Mouse (Mus musculus) lung, postnatal 10 days (tissue): ENCODE results near the gene Rasa4.
"Not testable (repeated sequence)": the region's sequence is repeated elsewhere in the genome, so short reads cannot be mapped to it uniquely, and the experiment has no call there.

Source experiments
- DNase-seq: peaks from one replicate; pipeline ENCODE4 v3.0.0; 2021

The Rasa4 gene

GRCm38 (mm10) chr5:136083669-136084107 lies at the start of gene Rasa4:
Gene Rasa4 (plus strand): TSS chr5:136083916.
- DNase-seq, result peak; percentile 96

- DNase-seq, result no peak
Observed at GRCm38 (mm10) chr5:136034868-136035267, 48.8 kb upstream of the Rasa4 start.

GRCm38 (mm10) chr5:136035285-136035684 lies 48.4 kb upstream of the Rasa4 start:
- DNase-seq, result no peak

- no peak for DNase-seq
Observed at GRCm38 (mm10) chr5:136036667-136037066, 47.0 kb upstream of the Rasa4 start.

GRCm38 (mm10) chr5:136038258-136039214 lies 45.2 kb upstream of the Rasa4 start, which contains the start of gene Upk3b:
Gene Upk3b (plus strand): TSS chr5:136038496.
- no peak for DNase-seq

DNA sequence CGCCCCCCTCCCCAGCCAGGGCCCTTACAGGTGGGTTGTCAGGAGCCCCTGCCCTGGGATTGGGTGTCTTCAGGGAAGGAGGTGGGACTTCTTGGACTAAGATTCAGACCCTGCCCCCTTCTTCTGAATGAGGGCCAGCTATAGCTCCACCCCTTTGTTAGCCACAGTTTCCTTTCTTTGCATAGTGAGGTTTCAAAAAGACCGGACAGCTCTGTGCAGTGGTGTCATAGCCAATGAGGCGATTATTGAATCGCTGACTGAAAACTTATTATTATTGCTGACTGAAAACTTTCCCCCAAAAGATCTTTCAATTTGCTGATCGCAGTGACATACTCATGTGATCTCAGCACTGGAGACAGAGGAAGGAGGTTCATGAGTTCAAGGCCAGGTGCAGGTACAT lies 43.5 kb upstream of the Rasa4 start:
- DNase-seq, result no peak

DNA sequence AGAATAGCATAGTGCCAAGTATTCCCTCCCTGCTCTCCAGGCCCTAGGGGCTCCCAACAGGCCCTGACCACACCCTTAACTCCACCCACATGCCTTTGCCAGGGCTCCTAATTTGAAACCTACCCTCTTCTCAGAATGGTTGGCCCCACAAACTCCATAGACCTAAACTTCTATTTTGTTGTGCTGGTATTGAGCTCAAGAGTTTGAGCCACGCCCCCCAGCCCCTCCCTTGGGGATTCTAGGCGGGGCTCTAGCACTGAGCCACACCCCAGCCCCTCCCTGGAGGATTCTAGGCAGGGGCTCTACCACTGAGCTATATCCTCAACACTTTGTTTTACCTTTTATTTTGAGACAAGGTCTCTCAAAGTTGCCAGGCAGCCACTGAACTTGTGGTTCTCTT lies 42.5 kb upstream of the Rasa4 start:
- DNase-seq, result peak; percentile 22

- DNase-seq, result no peak
Observed at GRCm38 (mm10) chr5:136041666-136042065, 42.0 kb upstream of the Rasa4 start.

DNA sequence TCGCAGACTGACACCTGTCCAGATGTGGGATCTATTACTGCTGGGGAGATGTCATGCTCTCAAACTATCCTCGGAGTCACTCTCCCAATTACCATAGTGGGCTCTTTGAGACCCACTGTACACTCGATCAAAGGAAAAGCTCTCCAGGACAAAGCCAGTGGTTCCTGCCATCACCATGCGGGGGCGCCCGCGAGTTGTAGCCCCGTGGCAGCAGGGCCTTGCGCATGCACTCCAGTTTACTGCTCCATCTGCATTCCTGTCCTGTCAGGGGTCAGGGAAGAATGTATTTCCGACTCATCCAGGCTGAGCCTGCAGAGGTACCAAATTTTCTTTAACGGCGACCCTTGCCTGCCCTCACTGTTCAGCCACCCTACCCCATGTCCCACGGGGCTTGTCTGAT lies 38.9 kb upstream of the Rasa4 start:
- DNase-seq, result no peak

- peak; percentile 40 for DNase-seq
Observed at GRCm38 (mm10) chr5:136045408-136045807, 38.3 kb upstream of the Rasa4 start.

GRCm38 (mm10) chr5:136045987-136046386 lies 37.7 kb upstream of the Rasa4 start:
- DNase-seq, result peak; percentile 91

GRCm38 (mm10) chr5:136048541-136048940 lies 35.2 kb upstream of the Rasa4 start:
- DNase-seq, result not testable (repeated sequence)

DNA sequence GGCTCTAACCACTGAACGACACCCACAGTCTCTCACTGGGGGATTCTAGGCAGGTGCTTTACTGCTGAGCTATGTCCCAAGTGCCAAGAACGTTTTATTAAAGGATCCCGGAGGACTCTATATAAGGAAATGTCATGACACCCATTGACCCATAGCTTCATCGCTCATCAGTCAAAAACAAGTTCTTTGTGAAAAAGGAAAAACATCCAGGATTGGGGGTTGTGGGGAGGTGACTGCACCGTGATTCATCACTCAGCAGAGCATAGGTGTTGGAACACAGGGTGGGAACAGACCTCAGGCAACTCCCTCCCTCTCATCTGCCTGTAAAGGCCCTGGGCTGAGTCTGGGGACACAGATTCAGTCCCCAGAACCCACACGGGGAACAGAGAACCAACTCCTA lies 33.8 kb upstream of the Rasa4 start:
- no peak for DNase-seq

GRCm38 (mm10) chr5:136051231-136052085 lies 32.3 kb upstream of the Rasa4 start:
- peak; percentile 75 for DNase-seq

- peak; percentile 60 for DNase-seq
Observed at GRCm38 (mm10) chr5:136052861-136053655, 30.7 kb upstream of the Rasa4 start.

DNA sequence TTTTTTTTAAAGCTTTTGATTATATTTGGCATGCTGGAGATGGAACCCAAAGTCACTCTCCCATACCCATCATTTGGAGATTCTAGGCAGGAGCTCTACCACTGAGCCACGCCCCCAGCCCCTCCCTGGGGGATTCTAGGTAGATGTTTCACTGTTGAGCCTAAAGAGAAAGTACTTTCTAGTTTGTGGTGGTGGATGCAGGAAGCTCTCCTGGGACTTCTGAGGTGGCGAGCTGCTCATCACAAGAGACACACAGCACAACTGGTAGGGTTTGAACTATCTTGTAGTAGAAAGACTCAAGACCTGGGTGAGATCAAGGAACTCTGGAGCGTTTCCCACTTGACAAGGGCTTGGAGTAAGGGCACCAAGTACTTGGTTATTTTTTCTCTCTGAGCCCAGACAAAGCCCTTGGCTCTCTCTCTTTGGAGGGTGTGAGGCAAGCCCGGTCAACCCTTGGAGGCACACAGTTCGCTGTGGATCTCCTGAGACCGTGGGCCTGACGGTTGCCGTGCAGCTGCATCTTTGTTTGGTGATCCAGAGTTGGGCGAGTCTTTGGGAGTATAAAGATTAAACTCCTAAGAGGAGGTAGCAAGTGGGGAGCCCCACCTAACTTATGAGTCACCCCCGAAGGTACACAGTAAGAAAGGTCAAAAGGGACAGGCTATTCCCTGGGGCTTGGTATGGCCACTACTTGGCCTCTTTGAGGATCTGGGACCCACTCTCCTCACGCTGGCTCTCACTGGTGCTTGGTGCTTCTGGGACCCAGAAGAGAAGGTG lies 29.2 kb upstream of the Rasa4 start, which contains the start of gene Upk3bl:
Gene Upk3bl (plus strand): TSS at position 192 of the 777 bp plus-strand sequence.
- no peak for DNase-seq

- DNase-seq, result no peak
Observed at GRCm38 (mm10) chr5:136056062-136056461, 27.7 kb upstream of the Rasa4 start.

DNA sequence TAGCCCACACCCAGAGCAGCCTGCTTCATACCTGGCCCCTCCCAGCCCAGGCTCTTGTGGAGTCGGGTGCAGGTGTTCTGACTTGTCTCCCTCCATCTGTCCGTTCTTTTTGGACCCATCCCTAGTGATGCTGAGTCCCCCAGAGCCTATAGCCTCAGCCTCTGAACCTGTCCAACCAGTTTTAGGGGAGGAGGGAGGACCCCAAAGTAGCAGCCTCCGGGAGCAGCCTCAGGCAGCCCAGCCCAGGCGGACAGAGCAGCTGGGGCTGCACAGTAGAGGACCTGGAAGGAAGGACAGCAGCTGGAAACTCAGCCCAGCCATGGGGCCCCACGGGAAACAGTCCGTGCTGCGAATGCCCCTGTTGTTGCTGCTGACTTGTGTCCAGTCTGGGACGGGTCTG lies 26.6 kb upstream of the Rasa4 start:
- no peak for DNase-seq

DNA sequence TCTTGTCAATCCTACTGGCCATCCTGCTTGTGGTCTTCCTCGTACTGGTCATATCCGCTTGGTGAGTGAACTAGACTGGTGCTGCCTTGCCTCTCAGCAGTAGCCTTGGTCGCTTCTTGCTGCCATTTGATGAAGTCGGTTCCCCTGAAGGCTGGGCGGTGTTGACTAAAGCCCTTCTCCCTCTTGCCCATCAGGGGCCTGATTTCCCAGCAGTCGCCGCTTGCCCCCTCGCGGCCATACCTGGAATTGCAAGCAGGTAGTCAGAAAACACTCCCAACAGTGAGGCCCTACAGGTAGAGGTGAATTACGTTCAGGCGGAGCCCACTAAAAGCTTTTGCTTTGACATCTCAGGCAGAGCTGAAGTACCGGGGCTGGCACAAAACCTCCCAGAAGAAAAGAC lies 22.1 kb upstream of the Rasa4 start:
- peak; percentile 87 for DNase-seq

DNA sequence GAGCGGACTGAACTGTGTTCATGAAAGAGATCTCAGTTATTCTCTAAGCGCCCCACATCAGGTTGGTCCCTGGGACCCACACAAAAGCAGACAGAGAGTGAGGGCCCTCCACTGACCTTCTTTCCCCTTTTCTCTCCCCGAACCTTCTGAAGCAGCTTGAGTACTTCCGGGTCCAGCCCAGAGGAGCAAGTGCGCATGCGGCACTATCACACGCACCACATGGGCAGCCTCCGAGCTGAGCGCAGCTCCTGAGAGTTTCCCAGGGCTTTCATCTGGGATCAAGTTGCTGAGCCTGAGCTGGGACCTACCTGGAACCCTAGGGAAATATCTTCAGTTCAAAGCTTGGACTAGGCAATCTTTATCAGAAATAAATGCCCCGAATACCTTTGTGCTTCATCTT lies 19.8 kb upstream of the Rasa4 start:
- no peak for DNase-seq

DNA sequence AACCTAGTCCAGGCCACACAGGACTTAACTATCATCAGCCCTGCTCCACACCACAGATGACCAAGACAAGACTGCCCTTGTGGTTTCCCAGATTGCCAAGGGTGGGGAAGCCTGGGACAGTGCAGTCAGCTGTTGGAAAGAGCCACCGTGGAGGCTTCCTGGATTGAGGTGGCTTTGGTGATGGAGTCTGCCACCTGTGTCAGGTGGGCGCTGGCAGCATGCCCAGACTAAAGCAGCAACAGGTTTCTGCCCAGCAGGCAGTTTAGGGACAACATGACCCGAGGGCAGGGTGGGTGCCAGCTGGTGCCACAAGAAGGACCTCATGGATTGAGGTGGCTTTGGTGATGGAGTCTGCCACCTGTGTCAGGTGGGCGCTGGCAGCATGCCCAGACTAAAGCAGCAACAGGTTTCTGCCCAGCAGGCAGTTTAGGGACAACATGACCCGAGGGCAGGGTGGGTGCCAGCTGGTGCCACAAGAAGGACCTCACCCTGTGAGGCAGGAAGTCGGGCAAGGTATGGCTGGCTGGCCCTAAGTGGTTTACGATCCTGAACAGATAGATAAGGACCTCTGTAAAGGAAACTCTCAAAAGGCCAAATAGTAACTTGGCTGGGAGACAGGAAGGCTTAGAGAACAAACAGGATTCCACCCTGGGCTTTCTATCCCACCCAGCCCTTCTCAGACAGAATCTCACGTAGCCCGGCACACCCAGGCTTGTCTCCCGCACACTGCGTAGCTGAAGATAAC lies 17.1 kb upstream of the Rasa4 start:
- peak; percentile 29 for DNase-seq
